9 mouse cellular contexts compared by ENCODE assay signal in the genomic region with DNA sequence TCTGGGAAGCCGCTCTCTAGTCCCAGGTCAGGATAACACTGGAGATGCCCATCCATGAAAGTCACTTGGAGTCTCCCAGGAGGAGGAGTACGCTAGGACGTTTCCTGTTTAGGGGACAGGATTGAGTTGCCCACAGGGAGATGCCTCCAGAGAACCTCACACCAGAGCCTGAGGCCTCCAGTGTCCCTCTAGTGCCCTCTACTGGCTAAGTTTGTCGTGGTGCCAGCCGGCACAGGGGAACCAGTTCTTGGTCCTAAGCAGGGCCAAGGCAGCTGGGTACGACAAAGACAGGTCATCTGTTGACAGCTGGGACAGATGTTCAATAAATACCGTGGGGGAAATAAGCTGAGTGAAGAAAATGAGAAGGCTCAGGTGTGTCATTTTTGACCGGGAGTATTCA.
A peak's percentile ranks its signal among the peaks of the same experiment; 100 is the strongest.
DNase-seq lines count a peak whose midpoint lies in the region; ATAC-seq and TF ChIP-seq lines count a peak whose summit lies in the region.
"Had no signal": no experiment of that assay in that cellular context is flagged by ENCODE, and none has a peak within 500 bp of the region (broad histone marks: within the 10 kb centered on the region; RNA-seq: fewer than 3 reads in every experiment).

No protein-coding gene starts in this region.

- intact Hi-C loops in heart, postnatal 25 days (cut with DNase I) = loop anchor here (1.0 to 5.0 kb wide), 3 partner anchors 200 to 514 kb away; no protein-coding TSS in a partner anchor

- H3K4me2 ChIP-seq in forebrain, embryonic 14.5 days (ENCODE audit: low read length) = no peak overlapping the region
- H3K4me2 ChIP-seq: limb, embryonic 13.5 days had no signal

- H3K9ac ChIP-seq in forebrain, embryonic 14.5 days (ENCODE audit: low read length) = no peak overlapping the region
- H3K9ac ChIP-seq: limb, embryonic 13.5 days had no signal

- no peak overlapping the region for H3K4me3 ChIP-seq in forebrain, embryonic 14.5 days (ENCODE audit: low read depth, low read length)
- H3K4me3 ChIP-seq in lung, adult 2 months (replicated peaks; ENCODE audit: extremely low read depth, low read depth, low read length) = no peak overlapping the region
- H3K4me3 ChIP-seq: limb, embryonic 13.5 days had no signal

- ATAC-seq in forebrain, embryonic 14.5 days = peak; percentile 50; the same call in 1 of the 2 replicates

- H3K4me1 ChIP-seq in forebrain, embryonic 14.5 days (ENCODE audit: control insufficient read depth, insufficient read depth, low read length) = peaks cover 10% of the 10 kb centered on the region
- H3K4me1 ChIP-seq in lung, adult 2 months (ENCODE audit: control insufficient read depth, insufficient read depth, low read length) = no peaks in the 10 kb centered on the region

- no peak overlapping the region for H3K27ac ChIP-seq in forebrain, embryonic 14.5 days (ENCODE audit: low read depth, low read length)
- H3K27ac ChIP-seq: limb, embryonic 13.5 days had no signal

- WGBS in forebrain, embryonic 14.5 days = 51% methylated on average over 8 of the region's 8 CpGs
- 30% methylated on average over 8 of the region's 8 CpGs for WGBS in lung, adult 2 months

- H3K36me3 ChIP-seq in forebrain, embryonic 14.5 days (ENCODE audit: control insufficient read depth, insufficient read depth, low read length) = no peaks in the 10 kb centered on the region
- H3K36me3 ChIP-seq: limb, embryonic 13.5 days had no signal

- DNase-seq in MN1 (ENCODE audit: low spot score) = peak; percentile 73
- DNase-seq in c-Kit-positive CD71-positive TER-119-negative erythroid progenitor cells, embryonic 14.5 days (ENCODE audit: low read depth) = peak; percentile 24
- peak; percentile 80 for DNase-seq in forebrain, embryonic 14.5 days (ENCODE audit: low spot score)
- DNase-seq in heart, postnatal 25 days (ENCODE audit: low spot score) = peak; percentile 38
- DNase-seq in layer of hippocampus, adult 11-12 months (ENCODE audit: low spot score) = peak; percentile 85
- peak; percentile 68 for DNase-seq in lung, adult 2 months
- peak; percentile 69 for DNase-seq in right cerebral cortex, adult 18-20 months
- peak; percentile 89 for DNase-seq in thymus, postnatal 4 days

- 0 out of 2 replicates have a peak, but pooled peaks cover 4% of the 10 kb centered on the region for H3K27me3 ChIP-seq in forebrain, embryonic 14.5 days (replicated peaks; ENCODE audit: control insufficient read depth, insufficient read depth, low read length)

- H3K9me3 ChIP-seq in forebrain, embryonic 14.5 days (replicated peaks; ENCODE audit: control insufficient read depth, low read length) = no peaks in the 10 kb centered on the region; the same call in 1 of the 2 replicates
- H3K9me3 ChIP-seq: limb, embryonic 13.5 days had no signal

- peak; percentile 95 for TF ChIP-seq CTCF in lung, adult 2 months (IDR thresholded peaks at IDR 0.05; ENCODE audit: insufficient read depth, low read length)

- TF ChIP-seq POLR2A in lung, adult 2 months (IDR thresholded peaks at IDR 0.05; ENCODE audit: borderline replicate concordance, extremely low read depth, low read depth, low read length) = no peak

Comparison
In these comparisons a context has a peak if more than half of its experiments do, and no peak if none do; other contexts are left out.
1. DNase-seq: peak in every context shown above with its lines; median percentile 89 in thymus, postnatal 4 days; 85 in layer of hippocampus, adult 11-12 months; 80 in forebrain, embryonic 14.5 days; 73 in MN1; 69 in right cerebral cortex, adult 18-20 months; 68 in lung, adult 2 months; 38 in heart, postnatal 25 days; 24 in c-Kit-positive CD71-positive TER-119-negative erythroid progenitor cells, embryonic 14.5 days.